Mouse (Mus musculus) megakaryocyte, embryonic 14.5 days (primary cell): ENCODE data around the gene Slc12a5.

Experiments
- FLI1 ChIP-seq: IDR thresholded peaks from 2 replicates; pipeline ENCODE4 v1.6.1; 2012; ENCODE audit warnings: low read length, inconsistent platforms, mixed read lengths
- GATA1 ChIP-seq: IDR thresholded peaks from 3 replicates; pipeline ENCODE4 v1.6.1; 2012; ENCODE audit warnings: mixed read lengths, low read length, inconsistent platforms, borderline replicate concordance

DNA sequence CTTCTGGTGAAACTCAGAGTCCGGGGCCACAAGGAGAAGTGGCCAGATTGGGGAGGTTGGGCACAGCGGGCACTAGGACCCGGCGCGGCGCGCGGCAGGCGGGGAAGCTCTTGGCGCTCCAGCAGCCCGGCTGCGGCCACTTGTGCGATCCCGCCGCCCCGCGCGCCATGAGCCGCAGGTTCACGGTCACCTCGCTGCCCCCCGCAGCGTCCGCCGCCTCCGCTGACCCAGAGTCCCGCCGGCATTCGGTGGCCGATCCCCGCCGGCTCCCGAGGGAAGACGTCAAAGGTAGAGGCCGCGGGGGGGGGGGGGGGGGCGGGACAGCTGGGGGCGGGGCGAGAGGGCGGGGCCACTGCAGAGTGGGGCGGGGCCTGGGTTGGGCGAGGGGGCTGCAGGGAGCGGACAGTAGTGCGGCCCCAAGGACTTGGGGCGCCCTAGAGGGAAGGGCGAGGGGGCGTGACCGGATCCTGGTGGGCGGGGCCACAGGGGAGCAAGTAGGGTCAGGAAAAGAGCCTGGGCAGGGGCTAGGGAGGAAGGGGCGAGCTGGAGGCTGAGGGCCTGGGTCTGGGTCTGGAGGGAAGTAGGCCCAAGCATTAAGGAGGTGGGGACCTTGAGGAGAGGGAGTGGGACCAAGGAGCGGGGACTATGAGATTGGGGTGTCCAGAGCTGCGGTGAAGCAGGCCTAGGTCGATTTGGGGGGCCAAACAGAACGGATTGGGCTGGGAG lies at the start of gene Slc12a5:
- TF ChIP-seq GATA1 (no peak), FLI1 (no peak)
